Mouse (Mus musculus): ENCODE measurements around the gene Ankrd36.
A peak's percentile ranks its signal among the peaks of the same experiment; 100 is the strongest.

DNA sequence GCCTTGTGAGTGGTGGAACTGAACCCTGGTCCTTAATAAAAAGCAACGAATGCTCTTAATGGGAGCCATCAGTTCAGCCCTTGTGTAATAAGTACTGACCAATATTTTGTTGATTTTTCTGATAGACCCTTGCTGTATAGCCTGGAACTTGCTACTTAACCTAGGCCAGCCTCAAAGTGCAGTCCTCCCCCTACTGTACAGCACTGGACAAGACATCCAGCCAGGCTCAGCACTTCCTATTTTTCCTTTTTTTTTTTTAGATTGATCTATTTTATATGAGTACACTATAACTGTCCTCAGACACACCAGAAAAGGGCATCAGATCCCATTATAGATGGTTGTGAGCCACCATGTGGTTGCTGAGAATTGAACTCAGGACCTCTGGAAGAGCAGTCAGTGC is 133.9 kb downstream of the Ankrd36 start:
- TF ChIP-seq CTCF (IDR thresholded peaks at IDR 0.05; ENCODE audit: low read depth) (0 out of 2 replicates have a peak, but pooled peaks have one; percentile 11), EP300 (optimal IDR thresholded peaks at IDR 0.05) (no peak)

All from stomach, postnatal 0 days (tissue).